Mouse (Mus musculus): ENCODE data around the gene Hist1h3e. TPM values are rescaled to one million over a fixed set of nuclear protein-coding genes. Genes with fewer than 3 reads are reported as not detected.
A peak's percentile ranks its signal among the peaks of the same experiment; 100 is the strongest.
"Not testable (repeated sequence)": the region's sequence is repeated elsewhere in the genome, so short reads cannot be mapped to it uniquely, and the experiment has no call there.

Gene Hist1h3e
- polyA plus RNA-seq, 1 experiment from 2014 or later, result 1.0 TPM

- Histone ChIP-seq H3K4me3 (peak overlapping the region; percentile 42), H3K9me3 (no peaks in the 10 kb centered on the region)
- 51% methylated on average over 8 of the region's 8 CpGs for WGBS
Observed at GRCm38 (mm10) chr13:23551931-23552914, 9.9 kb downstream of the Hist1h3e start.

DNA sequence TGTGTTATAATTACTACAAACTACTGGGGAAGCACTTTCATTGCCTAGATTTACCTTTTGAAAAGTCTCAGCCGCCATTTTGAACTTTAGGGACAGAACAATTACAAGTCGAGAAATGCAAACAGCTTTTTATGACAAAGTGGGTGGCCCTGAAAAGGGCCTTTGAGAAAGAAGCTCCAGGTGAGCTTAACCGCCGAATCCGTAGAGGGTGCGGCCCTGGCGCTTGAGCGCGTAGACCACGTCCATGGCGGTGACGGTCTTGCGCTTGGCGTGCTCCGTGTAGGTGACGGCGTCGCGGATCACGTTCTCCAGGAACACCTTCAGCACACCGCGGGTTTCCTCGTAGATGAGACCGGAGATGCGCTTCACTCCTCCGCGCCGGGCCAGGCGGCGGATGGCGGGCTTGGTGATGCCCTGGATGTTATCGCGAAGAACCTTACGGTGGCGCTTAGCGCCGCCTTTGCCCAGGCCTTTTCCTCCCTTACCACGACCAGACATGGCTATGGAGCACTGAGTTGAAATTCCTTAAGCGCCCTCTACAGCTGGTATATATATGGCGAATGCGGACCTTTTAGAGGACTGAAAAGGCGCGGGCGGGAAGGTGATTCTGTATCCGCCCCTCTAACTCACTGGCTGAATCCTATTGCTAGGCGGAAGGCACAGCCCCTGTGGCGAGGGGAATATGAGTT, 10.9 kb downstream of the Hist1h3e start, which contains the start of gene Hist1h4f:
Gene Hist1h4f (minus strand): TSS at position 503 of the 689 bp plus-strand sequence.
- ATAC-seq (replicated peaks), result peak; percentile 91
- not testable (repeated sequence) for H3K27me3 ChIP-seq (replicated peaks); H3K9me3 ChIP-seq; H3K36me3 ChIP-seq (replicated peaks)
- Histone ChIP-seq H3K9ac (peak within 1 kb of the TSS; percentile 55), H3K4me3 (peak within 1 kb of the TSS; percentile 42), H3K4me2 (peak within 1 kb of the TSS; percentile 62), H3K4me1 (peaks cover 28% of the 10 kb centered on the region), H3K27ac (peak within 1 kb of the TSS; percentile 81)
- WGBS, result under 1% methylated on average over 47 of the region's 47 CpGs

More at GRCm38 (mm10) chr13:23551931-23552914, 9.9 kb downstream of the Hist1h3e start:
- no peak for ATAC-seq (replicated peaks)
- Histone ChIP-seq H3K4me2 (peak overlapping the region; percentile 62), H3K4me1 (peaks cover 34% of the 10 kb centered on the region), H3K27ac (peak overlapping the region; percentile 81), H3K36me3 (replicated peaks) (no peaks in the 10 kb centered on the region), H3K27me3 (replicated peaks) (no peaks in the 10 kb centered on the region), H3K9ac (no peak overlapping the region)

DNA sequence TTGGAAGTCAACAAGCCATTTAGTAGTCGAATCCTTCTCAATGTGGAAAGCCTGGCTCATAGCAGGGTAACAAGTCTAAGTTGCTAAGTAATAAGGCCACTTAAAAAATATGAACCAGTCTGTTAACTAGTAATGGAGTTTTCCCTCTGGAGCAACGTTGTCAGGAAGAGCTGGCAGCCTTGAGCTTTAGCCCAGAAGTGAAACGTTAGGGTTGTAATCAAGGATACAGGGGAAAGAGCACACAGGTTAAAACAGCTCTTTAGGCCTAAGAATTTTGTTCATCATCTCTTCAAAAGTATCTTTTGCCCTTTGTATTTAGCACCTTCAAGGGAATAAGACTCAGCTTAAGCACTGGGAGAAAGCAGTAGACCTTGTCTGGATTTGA, 11.4 kb downstream of the Hist1h3e start:
- WGBS, result 9% methylated on average over 3 of the region's 3 CpGs
- ATAC-seq (replicated peaks), result no peak

DNA sequence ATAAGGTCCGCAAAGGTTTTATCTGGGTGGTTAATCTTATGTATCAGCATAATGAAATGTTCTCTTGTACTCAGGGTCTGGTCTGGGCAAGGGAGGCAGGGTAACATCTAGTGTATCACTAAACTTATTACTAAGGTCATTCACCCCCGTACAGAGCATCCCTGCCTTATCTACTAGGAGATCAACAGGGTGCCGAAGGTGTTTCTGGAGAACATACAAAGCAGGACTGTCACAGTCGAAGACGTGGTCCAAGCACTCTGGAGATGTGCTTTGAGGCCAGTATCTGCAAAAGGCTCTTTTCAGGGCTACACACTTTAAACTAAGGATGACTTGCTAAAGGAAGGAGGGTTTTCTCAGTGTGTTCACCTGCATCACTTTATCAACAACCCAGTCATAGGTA, 15.5 kb downstream of the Hist1h3e start:
- Histone ChIP-seq H3K27me3 (replicated peaks) (no peaks in the 10 kb centered on the region), H3K4me3 (no peak overlapping the region), H3K36me3 (replicated peaks) (no peaks in the 10 kb centered on the region), H3K9me3 (no peaks in the 10 kb centered on the region), H3K4me1 (peaks cover 13% of the 10 kb centered on the region), H3K9ac (no peak overlapping the region), H3K4me2 (no peak overlapping the region), H3K27ac (no peak overlapping the region)
- WGBS, result 85% methylated on average over 5 of the region's 5 CpGs
- no peak for ATAC-seq (replicated peaks)

More for the DNA sequence above, 11.4 kb downstream of the Hist1h3e start:
- no peaks in the 10 kb centered on the region for H3K9me3 ChIP-seq
- H3K4me2 ChIP-seq, result peak overlapping the region; percentile 62
- peak overlapping the region; percentile 81 for H3K27ac ChIP-seq
- H3K36me3 ChIP-seq (replicated peaks), result no peaks in the 10 kb centered on the region
- no peaks in the 10 kb centered on the region for H3K27me3 ChIP-seq (replicated peaks)
- peak overlapping the region; percentile 42 for H3K4me3 ChIP-seq
- H3K9ac ChIP-seq, result peak overlapping the region; percentile 55
- H3K4me1 ChIP-seq, result peaks cover 28% of the 10 kb centered on the region

- Histone ChIP-seq H3K27ac (peak overlapping the region; percentile 91), H3K4me2 (peak overlapping the region; percentile 86), H3K4me3 (peak overlapping the region; percentile 52), H3K9ac (0 out of 2 replicates have a peak overlapping the region, but pooled peaks have one; percentile 37)
- 0% methylated on average over 14 of the region's 14 CpGs for WGBS
- not testable (repeated sequence) for H3K9me3 ChIP-seq; H3K27me3 ChIP-seq (replicated peaks); H3K4me1 ChIP-seq; H3K36me3 ChIP-seq (replicated peaks)
- peak; percentile 56 for ATAC-seq (replicated peaks)
Observed at GRCm38 (mm10) chr13:23544787-23545120, 17.4 kb downstream of the Hist1h3e start.

GRCm38 (mm10) chr13:23543965-23544786, 18.0 kb downstream of the Hist1h3e start, which contains the start of gene Hist1h3f:
TSS of gene Hist1h3f (plus strand) at chr13:23544052.
- Histone ChIP-seq H3K9me3 (no peaks in the 10 kb centered on the region), H3K36me3 (replicated peaks) (no peaks in the 10 kb centered on the region), H3K4me2 (peak within 1 kb of the TSS; percentile 86), H3K27me3 (replicated peaks) (no peaks in the 10 kb centered on the region), H3K27ac (peak within 1 kb of the TSS; percentile 91), H3K4me3 (peak within 1 kb of the TSS; percentile 52), H3K4me1 (peaks cover 5% of the 10 kb centered on the region), H3K9ac (peak within 1 kb of the TSS; percentile 58)
- WGBS, result 1% methylated on average over 31 of the region's 45 CpGs
- ATAC-seq (replicated peaks), result peak; percentile 97

DNA sequence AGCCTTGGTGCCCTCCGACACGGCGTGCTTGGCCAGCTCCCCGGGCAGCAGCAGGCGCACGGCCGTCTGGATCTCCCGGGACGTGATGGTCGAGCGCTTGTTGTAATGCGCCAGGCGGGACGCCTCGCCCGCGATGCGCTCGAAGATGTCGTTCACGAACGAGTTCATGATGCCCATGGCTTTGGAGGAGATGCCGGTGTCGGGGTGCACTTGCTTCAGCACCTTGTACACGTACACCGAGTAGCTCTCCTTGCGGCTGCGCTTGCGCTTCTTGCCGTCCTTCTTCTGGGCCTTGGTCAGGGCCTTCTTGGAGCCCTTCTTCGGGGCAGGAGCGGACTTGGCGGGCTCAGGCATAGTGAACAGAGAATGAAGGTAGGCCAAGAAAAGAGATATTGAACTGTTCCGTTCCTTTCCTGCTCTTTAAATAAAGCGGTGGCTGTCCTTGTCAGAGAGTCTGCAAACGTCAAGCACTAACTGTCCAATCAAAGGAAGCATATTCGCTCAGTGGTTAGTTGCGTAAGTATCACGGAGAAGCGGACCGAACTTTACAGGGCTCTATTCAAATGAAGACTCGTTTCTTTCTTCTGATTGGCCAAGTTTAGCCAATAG, 19.1 kb downstream of the Hist1h3e start, which contains the start of gene Hist1h2bh:
Gene Hist1h2bh (minus strand): TSS at position 394 of the 609 bp plus-strand sequence.
- not testable (repeated sequence) for H3K9me3 ChIP-seq; H3K36me3 ChIP-seq (replicated peaks); H3K27me3 ChIP-seq (replicated peaks); H3K4me1 ChIP-seq
- Histone ChIP-seq H3K27ac (peak within 1 kb of the TSS; percentile 91), H3K4me2 (peak within 1 kb of the TSS; percentile 86), H3K4me3 (peak within 1 kb of the TSS; percentile 52), H3K9ac (peak within 1 kb of the TSS; percentile 58)
- peak; percentile 88 for ATAC-seq (replicated peaks)
- under 1% methylated on average over 32 of the region's 42 CpGs for WGBS

DNA sequence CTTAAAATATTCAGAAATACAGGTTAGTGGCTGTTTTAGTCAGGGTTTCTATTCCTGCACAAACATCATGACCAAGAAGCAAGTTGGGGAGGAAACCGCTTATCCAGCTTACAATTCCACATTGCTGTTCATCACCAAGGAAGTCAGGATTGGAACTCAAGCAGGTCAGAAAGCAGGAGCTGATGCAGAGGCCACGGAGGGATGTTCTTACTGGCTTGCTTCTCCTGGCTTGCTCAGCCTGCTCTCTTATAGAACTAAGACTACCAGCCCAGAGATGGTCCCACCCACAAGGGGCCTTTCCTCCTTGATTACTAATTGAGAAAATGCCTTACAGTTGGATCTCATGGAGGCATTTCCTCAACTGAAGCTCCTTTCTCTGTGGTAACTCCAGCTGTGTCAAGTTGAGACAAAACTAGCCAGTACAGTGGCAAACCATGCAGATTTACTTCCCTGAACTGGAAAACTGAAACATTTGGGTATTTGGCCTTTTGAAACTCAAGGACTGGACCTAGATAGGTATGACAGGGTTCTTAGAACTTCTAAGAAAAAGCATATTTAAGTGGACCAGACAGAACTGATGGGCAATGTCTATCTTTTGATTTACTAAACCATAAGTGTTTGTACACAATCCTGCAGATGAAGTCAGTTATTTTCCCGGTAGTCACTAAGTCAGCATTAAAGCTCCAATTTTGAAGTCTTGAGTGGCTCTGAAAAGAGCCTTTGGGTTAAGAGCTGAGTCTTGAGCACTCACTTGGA, 19.8 kb downstream of the Hist1h3e start:
- Histone ChIP-seq H3K9ac (peak overlapping the region; percentile 41), H3K27ac (peak overlapping the region; percentile 72; the same call in 1 of the 2 replicates), H3K4me3 (peak overlapping the region; percentile 45), H3K4me2 (peak overlapping the region; percentile 86)
- H3K36me3 ChIP-seq (replicated peaks); ATAC-seq (replicated peaks); H3K27me3 ChIP-seq (replicated peaks); H3K9me3 ChIP-seq; H3K4me1 ChIP-seq: not testable (repeated sequence)
- WGBS, result 5% methylated on average over 3 of the region's 3 CpGs

DNA sequence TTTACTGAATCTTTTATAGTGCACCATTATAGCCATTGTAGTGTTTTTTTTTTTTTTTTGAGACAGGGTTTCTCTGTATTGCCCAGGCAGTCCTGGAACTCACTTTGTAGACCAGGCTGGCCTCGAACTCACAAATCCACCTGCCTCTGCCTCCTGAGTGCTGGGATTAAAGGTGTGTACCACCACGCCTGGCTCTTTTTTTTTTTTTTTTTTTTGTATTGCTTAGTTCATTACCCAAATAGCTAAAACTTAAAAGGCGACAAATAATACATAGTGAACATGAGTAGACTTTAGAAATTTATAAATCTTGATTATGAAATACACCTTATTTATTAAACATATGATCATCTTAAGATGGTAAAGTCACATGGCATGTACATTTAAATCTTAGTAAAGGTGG, 20.7 kb downstream of the Hist1h3e start:
- Histone ChIP-seq H3K4me1 (peaks cover 5% of the 10 kb centered on the region), H3K9me3 (no peaks in the 10 kb centered on the region), H3K9ac (no peak overlapping the region), H3K4me3 (no peak overlapping the region), H3K27me3 (replicated peaks) (no peaks in the 10 kb centered on the region), H3K27ac (no peak overlapping the region), H3K4me2 (no peak overlapping the region), H3K36me3 (replicated peaks) (no peaks in the 10 kb centered on the region)
- ATAC-seq (replicated peaks), result no peak
- WGBS, result 88% methylated on average over 3 of the region's 3 CpGs

DNA sequence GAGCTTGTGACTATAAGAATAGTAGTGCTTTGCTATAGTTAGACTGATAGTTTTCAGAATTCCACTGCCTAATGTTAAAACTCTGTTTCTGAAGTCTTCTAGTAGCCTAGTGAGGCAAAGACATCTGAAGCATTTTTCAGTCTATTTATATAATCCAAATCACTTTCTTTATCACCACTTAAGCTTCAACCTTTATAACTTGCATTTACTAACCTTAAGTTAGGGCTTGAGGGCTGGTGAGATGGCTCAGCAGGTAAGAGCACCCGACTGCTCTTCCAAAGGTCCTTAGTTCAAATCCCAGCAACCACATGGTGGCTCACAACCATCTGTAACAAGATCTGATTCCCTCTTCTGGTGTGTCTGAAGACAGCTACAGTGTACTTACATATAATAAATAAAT, 22.3 kb downstream of the Hist1h3e start:
- 81% methylated on average over 1 of the region's 1 CpGs for WGBS
- H3K27ac ChIP-seq; H3K27me3 ChIP-seq (replicated peaks); H3K9me3 ChIP-seq; H3K4me2 ChIP-seq; ATAC-seq (replicated peaks); H3K9ac ChIP-seq; H3K4me3 ChIP-seq; H3K36me3 ChIP-seq (replicated peaks): not testable (repeated sequence)
- peaks cover 10% of the 10 kb centered on the region for H3K4me1 ChIP-seq

GRCm38 (mm10) chr13:23538249-23538648, 23.9 kb downstream of the Hist1h3e start:
- no peaks in the 10 kb centered on the region for H3K36me3 ChIP-seq (replicated peaks)
- no peak overlapping the region for H3K4me3 ChIP-seq
- no peak for ATAC-seq (replicated peaks)
- peaks cover 21% of the 10 kb centered on the region for H3K4me1 ChIP-seq
- no peak overlapping the region for H3K27ac ChIP-seq
- 81% methylated on average over 5 of the region's 5 CpGs for WGBS
- H3K27me3 ChIP-seq (replicated peaks), result no peaks in the 10 kb centered on the region
- no peaks in the 10 kb centered on the region for H3K9me3 ChIP-seq
- H3K9ac ChIP-seq, result no peak overlapping the region
- no peak overlapping the region for H3K4me2 ChIP-seq

Data from midbrain, embryonic 15.5 days (tissue).